Mouse (Mus musculus) cerebellum, adult 8-10 months (tissue): ENCODE data around the gene Soga1.

Source experiments
- DNase-seq: peaks from one replicate; pipeline ENCODE4 v3.0.0; 2022

Soga1 gene

DNA sequence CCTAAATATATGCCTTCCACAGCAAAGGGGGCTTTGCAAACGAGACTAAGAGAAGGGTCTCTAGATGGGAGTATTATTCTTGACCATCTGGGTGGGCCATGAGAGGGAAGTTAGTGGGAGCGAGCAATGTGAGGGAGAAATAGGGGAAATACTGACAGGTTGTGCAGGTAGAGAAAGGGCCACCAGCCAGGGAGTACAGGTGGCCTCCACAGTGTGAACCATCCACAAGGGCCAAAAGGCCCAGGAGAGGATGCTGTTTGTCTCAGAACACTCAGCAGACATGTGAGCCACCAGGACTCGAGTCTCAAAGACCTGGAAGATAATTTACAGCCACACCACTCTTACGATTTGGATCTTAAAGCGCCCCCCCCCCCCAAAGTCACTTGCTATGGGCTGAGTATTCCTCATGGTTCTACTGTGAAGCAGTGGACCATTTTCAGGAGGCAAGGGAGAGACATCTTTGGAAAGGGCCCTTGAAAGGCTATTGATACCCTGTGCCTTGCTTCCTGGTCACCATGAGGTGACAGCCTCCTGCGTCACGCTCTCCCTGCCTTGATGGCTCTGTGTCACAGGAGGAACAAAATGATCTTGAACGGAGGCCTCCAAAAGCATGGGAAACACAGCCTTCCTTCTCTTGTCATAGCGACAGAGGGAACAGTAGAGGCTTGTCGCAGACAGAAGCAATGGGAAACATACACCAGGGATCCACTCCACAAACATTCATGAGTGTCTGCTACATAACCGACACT is 18.3 kb downstream of the Soga1 start:
- peak; percentile 76 for DNase-seq

GRCm38 (mm10) chr2:157060037-157060436 is 19.0 kb downstream of the Soga1 start:
- no peak for DNase-seq

DNA sequence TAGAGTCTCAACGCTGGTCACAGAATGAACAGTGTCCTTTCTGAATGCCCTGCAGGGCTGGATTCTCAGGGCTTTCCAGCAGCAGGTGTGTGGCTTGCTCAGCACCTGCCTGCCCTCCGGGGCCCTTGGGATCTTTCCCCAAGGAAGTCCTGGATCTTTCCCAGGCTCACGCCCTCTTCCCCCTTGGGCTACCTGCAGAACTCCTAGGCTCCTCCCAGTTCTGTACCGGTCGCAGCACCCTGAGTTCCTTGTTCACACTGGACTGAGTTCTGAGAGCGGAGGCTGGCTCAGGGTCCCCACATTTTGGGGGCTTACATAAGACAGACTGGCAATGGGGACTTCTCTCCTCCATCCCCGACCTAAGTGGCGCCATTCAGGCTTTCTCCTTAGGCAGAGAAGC is 19.9 kb downstream of the Soga1 start:
- DNase-seq = no peak

DNA sequence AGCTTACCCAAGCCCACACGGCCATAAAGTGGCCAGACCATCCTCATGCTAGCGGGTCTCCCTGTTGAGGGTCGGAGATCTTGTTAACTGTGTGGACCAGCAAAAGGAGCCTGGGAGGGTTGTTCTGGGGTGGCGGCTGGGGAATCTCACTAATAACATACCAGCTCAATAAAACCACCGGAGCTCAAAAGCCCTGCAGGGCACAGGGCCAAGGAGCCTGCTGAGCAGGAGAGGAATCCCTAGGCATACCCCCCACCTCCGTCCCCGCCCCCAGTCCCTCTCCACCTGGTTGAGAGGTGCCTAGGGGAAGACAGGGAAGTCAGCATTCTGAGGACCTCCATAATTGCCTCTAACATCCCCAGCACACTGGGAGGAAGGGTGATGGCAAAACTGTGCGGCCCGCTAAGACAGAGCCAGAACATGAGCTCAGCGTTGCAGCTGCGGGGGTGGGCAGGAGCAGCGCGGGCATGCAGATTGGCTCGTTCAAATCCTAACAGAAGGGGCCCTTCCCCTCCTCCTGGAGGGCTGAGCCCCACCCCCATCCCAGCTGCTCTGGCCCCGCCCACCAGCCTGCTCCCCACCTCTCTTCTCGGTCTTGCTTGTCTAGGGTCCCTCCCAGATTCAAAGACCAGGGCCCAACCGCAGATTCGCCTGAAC is 20.6 kb downstream of the Soga1 start:
- DNase-seq = peak; percentile 67

DNA sequence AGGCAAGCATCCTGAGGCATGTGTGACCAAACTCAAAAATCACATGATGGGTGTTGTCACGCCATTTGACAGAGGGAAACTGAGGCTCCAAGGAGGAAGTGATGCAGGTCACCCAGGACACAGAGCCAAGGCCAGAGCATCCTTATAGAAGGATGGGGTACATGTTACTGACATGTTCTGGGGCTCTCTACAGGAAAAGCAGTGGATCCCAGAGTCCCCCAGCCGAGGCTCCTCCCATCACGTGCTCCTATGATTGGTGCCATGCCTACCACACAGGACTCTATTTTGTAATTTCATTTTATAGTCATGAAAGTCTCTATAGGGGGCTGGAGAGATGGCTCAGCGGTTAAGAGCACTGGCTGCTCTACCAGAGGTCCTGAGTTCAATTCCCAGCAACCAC is 21.3 kb downstream of the Soga1 start:
- DNase-seq = no peak

DNA sequence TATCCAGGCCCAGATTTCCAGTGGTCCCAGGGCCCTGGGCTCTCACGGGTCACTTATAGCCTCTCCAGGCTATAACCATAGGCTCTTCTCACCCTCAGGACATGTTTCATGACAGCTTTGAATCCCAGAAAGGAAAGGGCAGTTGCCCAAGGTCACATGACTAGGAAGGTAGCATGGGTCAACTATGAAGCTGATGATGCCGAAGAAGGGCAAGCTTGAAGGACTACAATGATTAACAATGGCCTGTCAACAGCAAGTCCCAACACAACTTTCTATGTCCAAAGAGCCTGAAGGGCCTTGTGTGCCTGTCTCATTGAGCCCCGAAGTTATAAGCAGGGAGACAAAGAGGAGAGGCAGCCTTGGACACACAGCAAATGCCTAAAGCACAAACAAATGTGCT is 21.9 kb downstream of the Soga1 start:
- DNase-seq = no peak

DNA sequence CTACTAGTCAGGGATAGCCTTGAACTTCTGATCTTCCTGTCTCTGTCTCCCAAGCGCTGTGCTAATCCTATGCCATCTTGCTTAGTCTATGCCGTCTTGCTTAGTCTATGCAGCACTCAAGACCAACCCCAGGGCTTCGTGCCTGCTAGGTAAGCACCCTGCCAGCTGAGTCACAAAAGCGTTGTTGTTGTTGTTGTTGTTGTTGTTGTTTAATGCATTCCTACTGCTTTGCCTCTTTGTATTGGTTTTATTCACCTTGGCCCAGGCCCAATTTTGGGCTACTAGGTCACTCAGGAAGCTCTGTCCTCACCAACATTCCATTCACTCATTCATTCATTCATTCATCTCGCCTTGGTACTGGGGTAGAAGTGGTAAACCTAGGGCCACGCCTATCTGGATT is 23.3 kb downstream of the Soga1 start:
- DNase-seq = no peak

- no peak for DNase-seq
These were observed 24.2 kb downstream of the Soga1 start for GRCm38 (mm10) chr2:157054816-157055215.

DNA sequence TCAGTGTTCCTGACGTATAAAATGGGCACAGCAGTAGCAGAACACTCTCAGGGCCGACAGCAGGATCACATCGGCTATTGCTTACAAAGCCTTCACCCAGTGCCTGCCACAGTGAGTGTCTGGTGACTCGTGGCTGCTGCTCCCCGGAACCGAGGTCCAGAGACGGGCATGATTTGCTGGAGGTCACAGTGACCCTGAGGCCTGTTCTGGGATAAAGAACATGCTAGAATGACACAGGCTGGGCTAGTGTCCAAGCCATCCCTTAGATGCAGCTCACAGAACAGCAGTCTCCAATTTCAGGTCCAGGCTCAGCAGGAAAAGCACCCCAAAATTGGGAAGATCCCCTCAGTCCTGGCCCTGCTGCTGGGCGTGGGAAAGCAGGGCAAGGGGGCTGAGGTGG is 24.8 kb downstream of the Soga1 start:
- DNase-seq = no peak

GRCm38 (mm10) chr2:157053787-157054186 is 25.3 kb downstream of the Soga1 start:
- no peak for DNase-seq

- DNase-seq = no peak
These were observed 25.9 kb downstream of the Soga1 start for GRCm38 (mm10) chr2:157053124-157053523.

- DNase-seq = no peak
These were observed 26.6 kb downstream of the Soga1 start for GRCm38 (mm10) chr2:157052448-157052847.

- no peak for DNase-seq
These were observed 29.2 kb downstream of the Soga1 start for GRCm38 (mm10) chr2:157049831-157050243.

DNA sequence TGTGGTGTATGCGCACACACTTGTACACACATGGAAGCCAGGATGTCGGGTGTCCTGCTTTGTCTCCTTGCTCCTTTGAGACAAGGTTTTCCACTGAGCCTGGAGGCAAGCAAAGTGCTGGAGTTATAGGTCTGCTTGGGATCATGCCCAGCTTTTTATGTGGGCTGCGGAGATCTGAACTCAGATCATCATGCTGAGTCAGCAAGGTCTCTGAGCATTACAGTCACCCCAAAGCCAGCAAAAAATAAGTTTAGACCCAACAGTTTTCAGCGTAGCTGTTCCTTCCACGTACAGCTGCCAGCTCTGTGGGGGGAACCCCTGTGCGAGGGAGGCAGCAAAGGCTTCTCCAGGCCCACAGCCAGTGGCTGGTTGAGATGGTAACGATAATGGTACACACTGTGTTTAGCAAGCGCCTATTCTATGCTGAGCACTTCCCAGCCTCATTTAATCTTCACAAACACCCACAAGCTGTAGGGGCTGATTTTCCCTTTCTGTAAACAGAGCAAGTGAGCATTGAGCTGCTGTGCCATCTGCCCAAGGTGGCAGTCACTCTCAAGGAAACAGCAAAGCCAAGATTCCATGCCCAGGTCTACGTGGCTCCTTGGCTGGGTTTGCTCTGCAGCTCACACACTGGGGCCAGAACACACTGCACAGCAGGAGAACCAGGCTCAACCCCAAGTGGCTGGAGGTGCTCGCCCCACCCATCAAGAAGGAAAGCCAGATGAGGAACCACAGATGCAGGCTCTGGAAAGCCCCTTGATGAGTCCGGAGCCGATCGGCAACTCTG is 30.5 kb downstream of the Soga1 start:
- no peak for DNase-seq

DNA sequence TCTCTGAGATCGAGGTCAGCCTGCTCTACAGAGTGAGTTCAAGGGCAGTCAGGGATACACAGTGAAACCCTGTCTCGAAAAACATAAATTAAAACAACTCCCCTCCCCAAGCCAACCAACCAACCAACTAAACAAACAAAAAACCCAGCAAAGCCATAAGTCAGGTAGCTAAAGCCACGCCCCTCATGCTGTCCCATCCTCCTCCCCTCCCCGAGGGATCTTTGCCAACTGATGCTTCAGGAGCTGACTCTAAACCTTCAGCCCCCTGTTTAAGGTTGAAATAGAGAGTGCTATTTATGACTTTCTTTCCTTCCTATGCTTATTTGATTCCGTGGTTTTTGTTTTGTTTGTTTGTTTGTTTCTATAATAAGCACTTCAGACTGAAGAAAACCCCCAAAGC is 32.1 kb downstream of the Soga1 start:
- no peak for DNase-seq

DNA sequence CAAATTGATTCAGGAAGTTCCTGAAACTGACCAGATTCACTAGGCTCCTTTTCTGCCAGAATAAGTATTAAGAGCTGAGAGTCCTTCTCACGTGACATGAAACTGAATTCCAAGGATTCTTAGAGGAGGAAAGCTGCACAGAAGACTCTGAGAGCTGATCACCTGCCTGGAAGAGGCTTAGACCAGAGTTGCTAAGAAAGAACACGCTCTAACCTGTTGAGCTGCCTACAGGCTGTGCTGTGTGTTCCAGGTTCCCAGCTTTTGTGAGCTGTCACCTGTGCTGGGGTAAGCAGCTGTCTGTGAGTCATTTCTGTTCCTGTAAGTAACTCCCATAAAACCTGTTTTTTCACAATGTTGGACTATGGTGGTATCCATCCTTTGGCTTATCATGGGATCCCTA is 33.1 kb downstream of the Soga1 start:
- DNase-seq = no peak

DNA sequence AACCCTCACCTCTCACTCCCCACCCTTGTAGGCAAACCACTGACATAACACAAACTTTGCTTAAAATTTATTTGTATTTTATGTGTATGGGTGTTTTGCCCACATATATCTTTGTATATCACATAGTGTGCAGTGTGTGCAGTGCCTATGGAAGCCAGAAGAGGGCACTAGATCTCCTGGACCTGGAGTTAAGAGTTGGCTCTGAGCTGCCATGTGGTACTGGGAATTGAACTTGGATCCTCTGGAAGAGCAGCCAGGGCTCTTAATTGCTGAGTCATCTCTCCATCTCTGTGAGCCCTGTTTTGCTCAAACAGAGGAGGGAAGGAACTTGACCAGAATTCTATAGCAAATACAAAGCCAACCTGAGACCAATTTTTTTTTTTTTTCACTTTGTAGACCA is 35.1 kb downstream of the Soga1 start:
- DNase-seq = no peak

- DNase-seq = no peak
These were observed 35.5 kb downstream of the Soga1 start for GRCm38 (mm10) chr2:157043556-157043955.

DNA sequence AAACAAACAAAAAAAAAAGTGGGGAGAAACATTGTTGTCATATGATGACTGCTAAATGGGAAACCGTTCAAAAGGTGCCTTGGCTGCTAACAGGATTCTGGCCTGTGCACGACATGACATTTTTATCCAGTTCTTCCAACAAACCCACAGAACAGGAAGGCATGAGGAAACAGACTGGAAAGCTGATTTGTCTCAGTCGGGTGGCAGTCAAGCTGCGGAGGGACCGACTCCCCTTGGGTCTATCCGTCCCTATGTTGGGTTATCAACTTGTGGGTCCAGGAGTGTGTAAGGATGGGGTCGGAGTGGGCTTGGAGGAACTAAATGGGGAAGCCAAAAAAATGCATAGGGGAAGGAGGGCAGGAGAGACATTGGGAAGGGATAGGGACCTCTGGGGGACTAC is 37.6 kb downstream of the Soga1 start:
- no peak for DNase-seq

DNA sequence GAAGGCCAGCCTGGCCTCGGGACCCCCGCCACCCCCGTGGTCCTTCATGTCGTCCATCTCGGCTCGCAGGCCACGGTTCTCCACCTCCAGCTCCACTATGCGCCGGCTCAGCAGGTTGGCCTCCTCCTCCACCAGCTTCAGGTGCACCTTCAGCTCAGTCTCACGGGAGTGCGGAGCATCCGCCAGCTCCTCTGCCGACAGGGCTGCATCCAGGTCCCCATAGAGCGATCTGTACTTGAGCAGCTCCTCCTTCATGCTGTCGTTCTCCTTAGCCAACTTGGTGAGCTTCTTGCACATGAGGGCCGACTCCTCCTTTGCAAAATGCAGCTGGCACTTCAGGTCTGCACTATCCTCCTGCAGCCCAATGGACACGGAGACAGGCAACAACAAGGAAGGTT is 38.4 kb downstream of the Soga1 start:
- no peak for DNase-seq

DNA sequence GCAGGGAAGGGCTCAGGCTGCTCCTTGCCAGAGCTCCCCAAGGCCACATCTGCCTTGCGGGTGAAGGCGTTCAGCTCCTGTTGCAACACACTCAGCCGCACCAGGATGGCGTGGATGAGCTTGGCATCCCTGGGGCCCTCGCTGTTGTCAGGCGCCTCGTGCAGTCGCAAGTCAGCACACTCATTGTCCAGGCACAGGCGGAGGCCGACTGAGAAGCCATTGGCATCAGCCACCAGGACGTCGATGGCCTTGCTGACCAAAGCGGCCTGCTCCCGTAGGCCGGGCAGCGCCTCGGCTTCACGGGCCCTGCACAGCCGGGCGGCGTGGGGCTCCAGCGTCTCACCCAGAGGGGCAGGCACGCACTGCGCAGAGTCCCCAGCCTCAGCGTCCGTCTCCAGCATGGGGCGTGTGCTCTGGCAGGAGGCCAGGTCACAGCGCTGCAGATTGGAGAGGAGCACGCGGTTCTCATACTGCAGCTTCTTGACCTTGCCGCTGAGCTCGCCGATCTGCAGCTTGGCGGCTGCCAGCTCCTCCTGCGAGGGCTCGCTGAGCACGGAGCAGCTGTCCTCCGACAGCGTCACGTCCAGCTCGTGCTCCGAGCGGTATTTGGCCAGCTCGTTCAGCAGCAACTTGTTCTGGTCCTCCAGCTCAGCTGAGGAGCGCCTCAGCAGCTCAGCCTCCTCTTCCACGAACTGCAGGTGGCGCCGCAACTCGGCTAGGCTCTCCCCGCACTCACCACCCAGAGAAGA is 39.0 kb downstream of the Soga1 start:
- no peak for DNase-seq

- no peak for DNase-seq
These were observed 41.8 kb downstream of the Soga1 start for GRCm38 (mm10) chr2:157037303-157037702.

DNA sequence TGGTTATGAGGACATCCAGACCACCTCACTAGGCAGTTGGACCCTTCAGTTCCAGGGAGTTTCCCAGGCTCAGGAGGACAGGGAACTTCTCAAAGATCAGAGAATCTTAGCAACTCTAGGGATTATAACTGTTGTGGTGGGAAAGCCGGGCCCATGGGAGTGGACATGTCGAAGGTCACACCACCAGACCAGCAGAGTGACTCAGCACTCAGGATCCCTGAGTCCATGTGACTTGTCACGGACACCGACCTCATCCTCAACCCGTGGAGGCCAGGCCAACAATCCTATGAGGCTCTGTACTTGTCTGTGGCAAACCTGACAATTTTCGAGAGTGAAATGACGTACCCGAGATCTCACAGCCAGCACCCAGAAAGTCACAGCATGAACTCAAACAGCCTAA is 42.7 kb downstream of the Soga1 start:
- DNase-seq = no peak
